Mouse (Mus musculus) retina, postnatal 1 day (tissue): ENCODE data around the gene Col25a1.

Source experiments
- DNase-seq: peaks from one replicate; pipeline ENCODE4 v3.0.0-alpha.2; 2012

The Col25a1 gene

GRCm38 (mm10) chr3:130161323-130161917 lies 30.1 kb downstream of the Col25a1 start:
- no peak for DNase-seq

GRCm38 (mm10) chr3:130166875-130167274 lies 35.6 kb downstream of the Col25a1 start:
- DNase-seq: no peak

GRCm38 (mm10) chr3:130172764-130173163 lies 41.5 kb downstream of the Col25a1 start:
- DNase-seq: peak; percentile 36

GRCm38 (mm10) chr3:130180181-130180940 lies 49.1 kb downstream of the Col25a1 start:
- peak; percentile 90 for DNase-seq

- DNase-seq: peak; percentile 38
These were observed 49.8 kb downstream of the Col25a1 start for GRCm38 (mm10) chr3:130180964-130181590.

GRCm38 (mm10) chr3:130181591-130181980 lies 50.3 kb downstream of the Col25a1 start:
- no peak for DNase-seq

- DNase-seq: no peak
These were observed 51.1 kb downstream of the Col25a1 start for GRCm38 (mm10) chr3:130182450-130182849.

- no peak for DNase-seq
These were observed 53.8 kb downstream of the Col25a1 start for GRCm38 (mm10) chr3:130185111-130185510.

- no peak for DNase-seq
These were observed 56.3 kb downstream of the Col25a1 start for GRCm38 (mm10) chr3:130187588-130187987.

- DNase-seq: no peak
These were observed 62.1 kb downstream of the Col25a1 start for GRCm38 (mm10) chr3:130193450-130193849.

GRCm38 (mm10) chr3:130214631-130215030 lies 83.3 kb downstream of the Col25a1 start:
- DNase-seq: no peak

- no peak for DNase-seq
These were observed 84.8 kb downstream of the Col25a1 start for GRCm38 (mm10) chr3:130216141-130216540.

GRCm38 (mm10) chr3:130216646-130217045 lies 85.3 kb downstream of the Col25a1 start:
- DNase-seq: no peak

GRCm38 (mm10) chr3:130217705-130218104 lies 86.4 kb downstream of the Col25a1 start:
- DNase-seq: no peak

GRCm38 (mm10) chr3:130218232-130218728 lies 87.0 kb downstream of the Col25a1 start:
- no peak for DNase-seq

GRCm38 (mm10) chr3:130220811-130221210 lies 89.5 kb downstream of the Col25a1 start:
- no peak for DNase-seq

- no peak for DNase-seq
These were observed 96.9 kb downstream of the Col25a1 start for GRCm38 (mm10) chr3:130228186-130228585.

- no peak for DNase-seq
These were observed 101.6 kb downstream of the Col25a1 start for GRCm38 (mm10) chr3:130232944-130233343.

GRCm38 (mm10) chr3:130235233-130235632 lies 103.9 kb downstream of the Col25a1 start:
- no peak for DNase-seq

GRCm38 (mm10) chr3:130236129-130236528 lies 104.8 kb downstream of the Col25a1 start:
- DNase-seq: no peak

- DNase-seq: no peak
These were observed 106.6 kb downstream of the Col25a1 start for GRCm38 (mm10) chr3:130237852-130238251.

- no peak for DNase-seq
These were observed 110.6 kb downstream of the Col25a1 start for GRCm38 (mm10) chr3:130241924-130242323.

- DNase-seq: peak; percentile 11
These were observed 111.5 kb downstream of the Col25a1 start for GRCm38 (mm10) chr3:130242647-130243296.
